Mouse (Mus musculus): ENCODE results near the gene Wipi1. TPM values are rescaled to one million over a fixed set of nuclear protein-coding genes. Genes with fewer than 3 reads are reported as not detected.
"Not testable (repeated sequence)": the region's sequence is repeated elsewhere in the genome, so short reads cannot be mapped to it uniquely, and the experiment has no call there.

Gene Wipi1
- total RNA-seq (2021) (100 to 1,000 TPM in 1 of 2 experiments, 10 to 100 TPM in 1; 92.3 to 110 TPM), polyA plus RNA-seq (2012; rRNA removed) (74.6 and 85.7 TPM in 2 replicates)
- long read RNA-seq, transcript Wipi1-202 (13 exons, 2,050 nt), result major isoform, 27 of 41 reads
- long read RNA-seq, transcript Wipi1-201 (12 exons, 3,338 nt), result minor isoform, 8 of 41 reads
- long read RNA-seq, partial matches to known transcripts, result 4 of 41 reads
- long read RNA-seq, other reads (novel, unspliced or antisense), result 2 of 41 reads

DNA sequence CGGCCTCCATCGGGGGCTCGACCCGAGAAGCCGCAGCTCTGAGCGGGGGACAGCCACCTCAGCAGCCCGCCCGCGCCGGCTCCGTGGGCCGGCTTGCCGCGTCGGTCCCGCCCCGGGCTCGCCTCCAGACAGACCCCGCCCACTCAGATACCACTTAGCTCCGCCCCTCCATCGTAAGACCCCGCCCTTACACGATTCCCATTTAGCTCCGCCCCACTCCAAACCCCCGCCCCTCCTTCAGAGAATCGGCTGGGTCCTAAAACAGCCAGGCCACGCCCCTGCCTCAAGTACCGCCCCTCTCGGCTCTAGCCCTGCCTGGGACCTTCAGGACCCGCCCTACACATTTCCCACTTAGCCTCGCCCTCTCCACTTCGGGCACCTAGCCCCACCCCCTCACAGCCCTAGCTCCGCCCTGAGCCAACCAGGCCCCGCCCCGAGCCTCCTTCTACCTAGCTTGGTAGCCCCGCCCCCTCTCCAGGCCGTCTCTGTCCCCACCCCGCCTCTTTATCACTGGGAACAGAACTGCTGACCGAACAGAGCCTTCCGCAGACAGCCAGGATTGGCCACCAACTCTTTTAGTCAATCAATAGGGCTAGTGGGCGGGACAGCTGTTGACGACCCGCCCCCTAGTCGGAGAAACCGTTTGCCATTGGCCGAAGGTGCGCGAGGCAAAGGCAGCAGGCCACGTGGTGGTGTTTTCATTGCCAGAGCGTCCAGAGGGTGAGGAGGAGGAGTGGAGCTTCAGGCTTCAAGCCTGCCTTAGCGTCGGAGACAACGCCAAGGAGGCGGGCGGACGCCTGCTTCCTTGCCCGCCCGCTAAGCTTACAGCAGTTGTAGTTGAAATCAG lies at the start of gene Wipi1:
Gene Wipi1, minus strand, starts transcription at position 665 of the 847 bp plus-strand sequence.
- intact Hi-C loops (cut with DNase I), result loop anchor here (2.0 to 5.0 kb wide), 3 partner anchors 41 to 294 kb away; partner anchors contain the start of gene Gna13

DNA sequence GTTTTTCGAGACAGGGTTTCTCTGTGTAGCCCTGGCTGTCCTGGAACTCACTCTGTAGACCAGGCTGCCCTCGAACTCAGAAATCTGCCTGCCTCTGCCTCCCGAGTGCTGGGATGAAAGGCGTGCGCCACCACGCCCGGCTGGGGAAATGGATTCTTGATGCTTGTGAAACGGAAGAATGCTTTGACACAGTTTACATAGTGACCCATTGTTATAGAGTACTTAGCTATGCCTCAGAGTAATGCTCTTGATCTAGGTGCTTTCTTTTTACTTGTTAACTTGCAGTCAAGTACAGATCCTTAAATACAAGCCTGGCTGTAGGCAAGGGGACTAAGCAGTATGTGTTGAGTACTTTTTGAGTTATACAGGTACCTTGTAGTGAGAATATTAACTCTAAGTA lies 48.8 kb upstream of the Wipi1 start:
- H3K27ac ChIP-seq; H3K27me3 ChIP-seq (ENCODE audit: control insufficient read depth, insufficient read depth, low read length); H3K9ac ChIP-seq (ENCODE audit: low read depth, low read length); H3K4me1 ChIP-seq (ENCODE audit: control insufficient read depth, insufficient read depth, low read length); H3K79me2 ChIP-seq (replicated peaks; ENCODE audit: control insufficient read depth, insufficient read depth, low read length); intact Hi-C loops (cut with DNase I); H3K4me3 ChIP-seq; DNase-seq: not testable (repeated sequence)
- H3K36me3 ChIP-seq (ENCODE audit: control insufficient read depth, insufficient read depth, low read length), result peaks cover 48% of the 10 kb centered on the region
- 77% methylated on average over 8 of the region's 8 CpGs for WGBS

More for the DNA sequence above, at the start of gene Wipi1:
- TF ChIP-seq EP300 (IDR thresholded peaks at IDR 0.05; ENCODE audit: insufficient read depth, low read depth, low read length) (peak; percentile 64; the same call in 1 of the 2 replicates), CTCF (IDR thresholded peaks at IDR 0.05) (no peak), POLR2A (IDR thresholded peaks at IDR 0.05; ENCODE audit: insufficient read depth, low read depth, low read length) (peak; percentile 88)
- H3K27me3 ChIP-seq (ENCODE audit: control insufficient read depth, insufficient read depth, low read length), result no peaks in the 10 kb centered on the region
- H3K4me3 ChIP-seq, result peak within 1 kb of the TSS; percentile 99
- peak within 1 kb of the TSS; percentile 94 for H3K9ac ChIP-seq (ENCODE audit: low read depth, low read length)
- under 1% methylated on average over 58 of the region's 58 CpGs for WGBS
- peaks cover 3% of the 10 kb centered on the region; the same call in 1 of the 2 replicates for H3K4me1 ChIP-seq (ENCODE audit: control insufficient read depth, insufficient read depth, low read length)
- H3K27ac ChIP-seq, result peak within 1 kb of the TSS; percentile 99
- peaks cover 2% of the 10 kb centered on the region for H3K36me3 ChIP-seq (ENCODE audit: control insufficient read depth, insufficient read depth, low read length)
- peak; percentile 99 for DNase-seq
- H3K79me2 ChIP-seq (replicated peaks; ENCODE audit: control insufficient read depth, insufficient read depth, low read length), result peaks cover 2% of the 10 kb centered on the region; the same call in 1 of the 2 replicates

DNA sequence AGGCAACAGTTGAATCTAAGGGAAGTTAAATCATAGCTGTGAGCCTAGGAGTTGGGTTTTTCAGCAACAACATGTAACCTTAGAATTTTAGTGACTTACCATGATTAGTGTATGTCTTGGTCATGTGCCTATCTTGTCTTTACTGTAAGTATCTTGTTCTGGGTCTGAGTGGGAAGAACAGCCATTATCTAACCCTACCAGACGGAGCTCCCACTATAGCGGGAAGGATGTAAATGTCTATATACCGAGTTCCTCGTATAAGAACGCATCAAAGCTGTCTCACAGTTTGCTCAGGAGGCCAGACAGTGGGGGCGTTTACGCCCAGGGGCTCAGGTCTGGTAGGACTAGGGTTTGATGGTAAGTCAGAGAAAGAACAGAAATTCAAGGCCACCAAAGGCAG lies 44.5 kb upstream of the Wipi1 start:
- WGBS, result 65% methylated on average over 7 of the region's 7 CpGs
- no peak for DNase-seq
- TF ChIP-seq CTCF (IDR thresholded peaks at IDR 0.05), result no peak
- TF ChIP-seq EP300 (IDR thresholded peaks at IDR 0.05; ENCODE audit: insufficient read depth, low read depth, low read length), result no peak
- Histone ChIP-seq H3K79me2 (replicated peaks; ENCODE audit: control insufficient read depth, insufficient read depth, low read length) (peaks cover 8% of the 10 kb centered on the region), H3K27ac (no peak overlapping the region), H3K4me1 (ENCODE audit: control insufficient read depth, insufficient read depth, low read length) (peaks cover 15% of the 10 kb centered on the region), H3K36me3 (ENCODE audit: control insufficient read depth, insufficient read depth, low read length) (peaks cover 55% of the 10 kb centered on the region), H3K9ac (ENCODE audit: low read depth, low read length) (no peak overlapping the region), H3K27me3 (ENCODE audit: control insufficient read depth, insufficient read depth, low read length) (no peaks in the 10 kb centered on the region), H3K4me3 (no peak overlapping the region)
- intact Hi-C loops (cut with DNase I), result no loop called here

DNA sequence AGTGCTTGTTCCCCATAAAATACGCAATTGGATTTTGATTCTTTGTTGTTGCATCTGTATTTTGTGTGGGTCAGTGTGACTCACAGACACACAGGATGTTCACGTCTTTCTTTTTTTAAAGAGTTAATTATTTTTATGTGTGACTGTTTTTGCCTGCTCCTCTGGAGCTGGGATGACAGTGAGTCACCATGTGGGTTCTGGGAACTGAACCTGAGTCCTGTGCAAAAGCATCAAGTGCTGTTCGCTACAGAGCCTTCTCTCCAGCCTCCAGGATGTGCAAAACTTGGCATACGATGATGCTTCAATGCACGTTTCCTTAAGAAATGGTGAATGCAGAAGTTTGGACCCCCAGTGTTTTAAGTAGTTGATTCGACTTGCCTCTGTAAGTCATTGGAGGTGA lies 42.8 kb upstream of the Wipi1 start:
- Histone ChIP-seq H3K4me3 (no peak overlapping the region), H3K36me3 (ENCODE audit: control insufficient read depth, insufficient read depth, low read length) (peaks cover 47% of the 10 kb centered on the region), H3K4me1 (ENCODE audit: control insufficient read depth, insufficient read depth, low read length) (peaks cover 16% of the 10 kb centered on the region), H3K27me3 (ENCODE audit: control insufficient read depth, insufficient read depth, low read length) (no peaks in the 10 kb centered on the region), H3K27ac (no peak overlapping the region), H3K79me2 (replicated peaks; ENCODE audit: control insufficient read depth, insufficient read depth, low read length) (peaks cover 8% of the 10 kb centered on the region), H3K9ac (ENCODE audit: low read depth, low read length) (no peak overlapping the region)
- 32% methylated on average over 6 of the region's 6 CpGs for WGBS
- TF ChIP-seq EP300 (IDR thresholded peaks at IDR 0.05; ENCODE audit: insufficient read depth, low read depth, low read length), result no peak
- no peak for TF ChIP-seq CTCF (IDR thresholded peaks at IDR 0.05)
- no peak for TF ChIP-seq POLR2A (IDR thresholded peaks at IDR 0.05; ENCODE audit: insufficient read depth, low read depth, low read length)
- no peak for DNase-seq
- intact Hi-C loops (cut with DNase I), result loop anchor here (5.0 kb wide), 1 partner anchor 42 kb away; the partner anchor contains the start of gene Wipi1

DNA sequence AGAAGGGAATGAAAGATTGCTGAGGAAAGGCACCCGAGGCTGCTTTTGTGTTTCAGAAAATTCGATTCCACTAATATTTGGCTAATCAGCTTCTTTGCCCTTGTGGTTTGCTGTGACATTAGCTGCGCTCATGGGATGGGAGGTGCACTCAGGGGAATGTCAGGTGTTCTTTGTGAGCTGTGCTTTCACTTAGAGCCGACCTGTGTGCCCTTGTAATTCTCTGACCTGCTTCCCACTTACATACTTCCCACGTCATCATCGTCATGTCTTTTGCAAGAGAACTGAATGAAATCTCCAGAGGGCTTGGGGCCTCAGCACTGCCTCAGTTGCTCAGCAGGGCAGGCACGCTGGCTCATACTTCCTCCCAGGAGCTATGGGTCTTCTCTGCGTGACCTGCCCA lies 41.4 kb upstream of the Wipi1 start:
- no peak for DNase-seq
- Histone ChIP-seq H3K9ac (ENCODE audit: low read depth, low read length) (peak overlapping the region; percentile 37; the same call in 1 of the 2 replicates), H3K79me2 (replicated peaks; ENCODE audit: control insufficient read depth, insufficient read depth, low read length) (peaks cover 8% of the 10 kb centered on the region), H3K4me3 (peak overlapping the region; percentile 90), H3K27ac (peak overlapping the region; percentile 99), H3K36me3 (ENCODE audit: control insufficient read depth, insufficient read depth, low read length) (peaks cover 40% of the 10 kb centered on the region), H3K27me3 (ENCODE audit: control insufficient read depth, insufficient read depth, low read length) (no peaks in the 10 kb centered on the region), H3K4me1 (ENCODE audit: control insufficient read depth, insufficient read depth, low read length) (peaks cover 25% of the 10 kb centered on the region)
- intact Hi-C loops (cut with DNase I), result loop anchor here (2.0 to 5.0 kb wide), 2 partner anchors 14 to 41 kb away; partner anchors contain the start of gene Wipi1
- TF ChIP-seq EP300 (IDR thresholded peaks at IDR 0.05; ENCODE audit: insufficient read depth, low read depth, low read length) (0 out of 2 replicates have a peak, but pooled peaks have one; percentile 16), CTCF (IDR thresholded peaks at IDR 0.05) (no peak), POLR2A (IDR thresholded peaks at IDR 0.05; ENCODE audit: insufficient read depth, low read depth, low read length) (no peak)
- WGBS, result 19% methylated on average over 8 of the region's 8 CpGs

All from heart, adult 2 months (tissue).